Mouse (Mus musculus) CH12.LX (cell line): Measurements from ENCODE around the gene Cd8a. TPM values are rescaled to one million over a fixed set of nuclear protein-coding genes. Genes with fewer than 3 reads are reported as not detected.

Experiments
- DNase-seq: peaks from one replicate; pipeline ENCODE4 v3.0.0-alpha.2; 2013; ENCODE audit errors: extremely low read depth
- H3K27ac ChIP-seq: 2 replicates; pipeline ENCODE4 v1.5.1; 2012; ENCODE audit warnings: low read depth, mild to moderate bottlenecking, control low read depth, moderate library complexity; ENCODE audit not compliant: insufficient read depth
- H3K27me3 ChIP-seq: replicated peaks from 2 replicates; pipeline ENCODE3; 2012; ENCODE audit warnings: inconsistent platforms
- H3K36me3 ChIP-seq, 2 experiments: replicated peaks in 1 of 2; 2 replicates each; pipeline versions ENCODE3 to v1.6.1; 2012; ENCODE audit warnings: inconsistent platforms in 1 of 2, low read length in 1 of 2, mild to moderate bottlenecking in 1 of 2, mixed read lengths in 1 of 2, moderate library complexity in 1 of 2; ENCODE audit not compliant: control insufficient read depth in 1 of 2, insufficient read depth in 1 of 2
- H3K4me1 ChIP-seq, 2 experiments: 2 replicates each; pipeline ENCODE4 v1.6.1; 2012; ENCODE audit warnings: inconsistent platforms in 1 of 2, moderate library complexity in 1 of 2; ENCODE audit not compliant: insufficient read depth in 2 of 2, control insufficient read depth in 1 of 2
- H3K4me2 ChIP-seq: 2 replicates; pipeline ENCODE4 v1.6.1; 2012; ENCODE audit warnings: low read depth, mild to moderate bottlenecking, control low read depth; ENCODE audit not compliant: poor library complexity, insufficient read depth, severe bottlenecking
- H3K4me3 ChIP-seq, 3 experiments: fragments of 150-350 bp in 1 of 3; sonication (generic) in 1 of 3; replicated peaks in 1 of 3; 2 replicates each; pipeline versions ENCODE3 to v1.5.1; 2011 to 2012; ENCODE audit warnings: low read depth in 2 of 3, low read length in 2 of 3, mild to moderate bottlenecking in 2 of 3, moderate library complexity in 2 of 3, control low read depth in 1 of 3, improper control_type of control experiment in 1 of 3, inconsistent platforms in 1 of 3, mixed read lengths in 1 of 3; ENCODE audit not compliant: poor library complexity in 1 of 3
- H3K79me2 ChIP-seq: replicated peaks from 2 replicates; pipeline ENCODE4 v1.6.1; 2012; ENCODE audit warnings: mild to moderate bottlenecking, moderate library complexity; ENCODE audit not compliant: control insufficient read depth, poor library complexity, insufficient read depth, severe bottlenecking; ENCODE audit errors: extremely low read depth
- H3K9ac ChIP-seq: 2 replicates; pipeline ENCODE4 v1.6.1; 2012; ENCODE audit warnings: low read depth, mild to moderate bottlenecking, control low read depth, moderate library complexity; ENCODE audit not compliant: insufficient read depth
- H3K9me3 ChIP-seq: replicated peaks from 2 replicates; pipeline ENCODE3; 2012; ENCODE audit warnings: low read length, inconsistent platforms, mixed read lengths
- CHD1 ChIP-seq: IDR thresholded peaks from 2 replicates; pipeline ENCODE4 v1.6.1; 2012; ENCODE audit warnings: low read depth, low read length, improper control_type of control experiment, inconsistent platforms
- CHD2 ChIP-seq: IDR thresholded peaks from 2 replicates; pipeline ENCODE4 v1.6.1; 2011; ENCODE audit warnings: low read length, improper control_type of control experiment
- CTCF ChIP-seq, 2 experiments: IDR thresholded peaks in 1 of 2; conservative IDR thresholded peaks in 1 of 2; 2 replicates each; pipeline ENCODE4 v1.5.1; 2011 to 2012; ENCODE audit warnings: low read depth in 2 of 2, low read length in 2 of 2, improper control_type of control experiment in 1 of 2, inconsistent platforms in 1 of 2, mild to moderate bottlenecking in 1 of 2, moderate library complexity in 1 of 2
- ELF1 ChIP-seq: IDR thresholded peaks from 2 replicates; pipeline ENCODE4 v1.6.1; 2014; ENCODE audit warnings: low read depth, mild to moderate bottlenecking, inconsistent platforms, low read length, improper control_type of control experiment
- EP300 ChIP-seq: IDR thresholded peaks from 2 replicates; pipeline ENCODE4 v1.6.1; 2011; ENCODE audit warnings: low read length, improper control_type of control experiment
- ETS1 ChIP-seq: conservative IDR thresholded peaks from 2 replicates; pipeline ENCODE4 v1.6.1; 2012; ENCODE audit warnings: low read depth, mild to moderate bottlenecking, inconsistent platforms, low read length, improper control_type of control experiment, moderate library complexity
- GABPA ChIP-seq: IDR thresholded peaks from 2 replicates; pipeline ENCODE4 v1.6.1; 2012; ENCODE audit warnings: low read depth, low read length, improper control_type of control experiment, inconsistent platforms; ENCODE audit not compliant: insufficient replicate concordance
- JUN ChIP-seq: IDR thresholded peaks from 2 replicates; pipeline ENCODE4 v1.6.1; 2011; ENCODE audit warnings: low read depth, mild to moderate bottlenecking, low read length, improper control_type of control experiment, moderate library complexity; ENCODE audit not compliant: insufficient read depth
- KAT2A ChIP-seq: IDR thresholded peaks from 2 replicates; pipeline ENCODE4 v1.6.1; 2012; ENCODE audit warnings: low read length, improper control_type of control experiment, inconsistent platforms; ENCODE audit not compliant: insufficient replicate concordance
- MAX ChIP-seq: IDR thresholded peaks from 2 replicates; pipeline ENCODE4 v1.6.1; 2011; ENCODE audit warnings: low read length, improper control_type of control experiment
- MAZ ChIP-seq: IDR thresholded peaks from 2 replicates; pipeline ENCODE4 v1.6.1; 2012; ENCODE audit warnings: low read depth, mild to moderate bottlenecking, inconsistent platforms, low read length, improper control_type of control experiment, moderate library complexity
- MEF2A ChIP-seq: IDR thresholded peaks from 2 replicates; pipeline ENCODE4 v1.6.1; 2014; ENCODE audit warnings: low read depth, mild to moderate bottlenecking, inconsistent platforms, low read length, improper control_type of control experiment, borderline replicate concordance
- MXI1 ChIP-seq: IDR thresholded peaks from 2 replicates; pipeline ENCODE4 v1.6.1; 2011; ENCODE audit warnings: mild to moderate bottlenecking, low read depth, low read length, improper control_type of control experiment
- NRF1 ChIP-seq: IDR thresholded peaks from 2 replicates; pipeline ENCODE4 v1.6.1; 2014; ENCODE audit warnings: low read depth, mild to moderate bottlenecking, inconsistent platforms, low read length, improper control_type of control experiment, moderate library complexity
- RAD21 ChIP-seq: IDR thresholded peaks from 2 replicates; pipeline ENCODE4 v1.6.1; 2011; ENCODE audit warnings: low read depth, mild to moderate bottlenecking, low read length, improper control_type of control experiment, moderate library complexity
- SMC3 ChIP-seq: IDR thresholded peaks from 2 replicates; pipeline ENCODE4 v1.6.1; 2011; ENCODE audit warnings: low read depth, low read length, improper control_type of control experiment
- USF1 ChIP-seq: IDR thresholded peaks from 2 replicates; pipeline ENCODE4 v1.6.1; 2014; ENCODE audit warnings: low read depth, mild to moderate bottlenecking, inconsistent platforms, low read length, improper control_type of control experiment
- ZC3H11A ChIP-seq: IDR thresholded peaks from 2 replicates; pipeline ENCODE4 v1.6.1; 2012; ENCODE audit warnings: low read depth, mild to moderate bottlenecking, inconsistent platforms, low read length, improper control_type of control experiment
- ZMIZ1 ChIP-seq: IDR thresholded peaks from 2 replicates; pipeline ENCODE4 v1.6.1; 2012; ENCODE audit warnings: low read depth, mild to moderate bottlenecking, inconsistent platforms, low read length, improper control_type of control experiment
- ZNF384 ChIP-seq: IDR thresholded peaks from 2 replicates; pipeline ENCODE4 v1.6.1; 2012; ENCODE audit warnings: low read depth, low read length, improper control_type of control experiment, inconsistent platforms
- dilution Hi-C: fragments of 300-500 bp; cut with MboI; formaldehyde crosslinking; loops from 2 replicates; pipeline ENCODE4 v1.14.3; 2020; ENCODE audit warnings: low sequenced_read_pairs; ENCODE audit not compliant: extremely low pct_unique_long_range_greater_than_20kb, extremely low pct_ligation_motif_present
- in situ Hi-C: fragments of 300-500 bp; cut with MboI; formaldehyde crosslinking; loops from 3 replicates; pipeline ENCODE4 v1.14.3; 2019; ENCODE audit warnings: low sequenced_read_pairs, low pct_ligation_motif_present, low pct_unique_long_range_greater_than_20kb, mixed read lengths
- polyA plus RNA-seq: library from polyadenylated mRNA; unstranded; fragments of >175 nt; gene quantifications from 2 replicates; pipeline ENCODE4 v1.2.1, GENCODE M21; 2012; ENCODE audit warnings: low read depth; ENCODE audit not compliant: insufficient read length
- total RNA-seq, 2 experiments: library from RNA; depleted of rRNA; stranded (reverse); fragments of 300-350 nt in 1 of 2; fragments of >200 nt in 1 of 2; gene quantifications; 2 replicates each; pipeline ENCODE4 v1.2.3; 2012 to 2014

Cd8a gene
- total and polyA plus RNA-seq, 3 experiments = 0.13 to 0.49 TPM; not detected in 1

- no peak overlapping the region for H3K4me3 ChIP-seq
- peaks cover 0 to 13% of the 10 kb centered on the region in 2 experiments; a peak in 2 of 4 replicates for H3K4me1 ChIP-seq
- no peaks in the 10 kb centered on the region for H3K27me3 ChIP-seq
- H3K79me2 ChIP-seq = 0 out of 2 replicates have a peak, but pooled peaks cover 2% of the 10 kb centered on the region
- dilution Hi-C loops = no loop called here
- no peak overlapping the region for H3K4me2 ChIP-seq
- in situ Hi-C loops = no loop called here
- H3K27ac ChIP-seq = no peak overlapping the region
- no peaks in the 10 kb centered on the region for H3K9me3 ChIP-seq
- peak; percentile 48; the same call in 1 of the 2 replicates for TF ChIP-seq ZC3H11A
- no peak for TF ChIP-seq CHD2
- no peak for TF ChIP-seq MEF2A
- no peak for TF ChIP-seq MXI1
- TF ChIP-seq CHD1 = no peak
- TF ChIP-seq RAD21 = peak; percentile 91
- peak; percentile 89 for TF ChIP-seq SMC3
- TF ChIP-seq CTCF (conservative IDR thresholded peaks at IDR 0.05 in 1 of 2, IDR thresholded peaks at IDR 0.05 in 1 of 2; ENCODE audit: low read depth in 2 of 2, low read length in 2 of 2) = peak; percentile 41 to 84
- TF ChIP-seq, all 38 proteins: peak for 4
- Histone ChIP-seq H3K36me3 (peaks cover 25 to 47% of the 10 kb centered on the region in 2 experiments), H3K9ac (no peak overlapping the region)
- peak; percentile 54 for DNase-seq
Observed at GRCm38 (mm10) chr6:71398829-71399609, 25.8 kb downstream of the Cd8a start.

DNA sequence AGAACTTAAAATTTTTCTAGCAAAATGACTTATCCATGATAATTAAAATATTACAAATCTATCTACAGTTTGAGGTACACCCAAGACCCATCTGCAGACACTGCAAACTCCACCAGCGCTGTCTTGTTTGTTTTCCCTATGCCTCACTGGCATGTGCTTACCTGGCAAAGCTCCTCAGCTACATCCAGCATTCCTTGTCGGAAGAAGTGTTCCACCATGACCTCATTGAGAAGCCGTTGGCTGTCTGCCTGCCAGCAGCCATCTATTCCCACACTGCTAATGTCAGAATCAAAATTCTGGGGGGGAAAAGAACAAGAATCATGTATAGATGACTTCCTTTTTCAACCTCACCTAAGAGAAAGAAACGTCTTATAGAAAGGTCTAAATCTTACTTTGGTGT lies 41.4 kb downstream of the Cd8a start:
- in situ Hi-C loops (no loop called here), dilution Hi-C loops (no loop called here)
- DNase-seq = no peak
- TF ChIP-seq EP300 = no peak
- no peak for TF ChIP-seq ZC3H11A
- TF ChIP-seq USF1 = no peak
- TF ChIP-seq MAZ = no peak
- TF ChIP-seq ZMIZ1 = no peak
- TF ChIP-seq MAX = no peak
- H3K9ac ChIP-seq = no peak overlapping the region
- peaks cover 2 to 7% of the 10 kb centered on the region in 2 experiments; a peak in 2 of 4 replicates for H3K4me1 ChIP-seq
- no peaks in the 10 kb centered on the region for H3K27me3 ChIP-seq
- H3K4me2 ChIP-seq = no peak overlapping the region
- H3K4me3 ChIP-seq = no peak overlapping the region
- peaks cover 7 to 38% of the 10 kb centered on the region in 2 experiments for H3K36me3 ChIP-seq
- H3K79me2 ChIP-seq = no peaks in the 10 kb centered on the region
- no peak overlapping the region for H3K27ac ChIP-seq
- no peaks in the 10 kb centered on the region for H3K9me3 ChIP-seq

- DNase-seq = no peak
- no peaks in the 10 kb centered on the region for H3K9me3 ChIP-seq
- no peaks in the 10 kb centered on the region for H3K27me3 ChIP-seq
- H3K79me2 ChIP-seq = no peaks in the 10 kb centered on the region
- no peak overlapping the region for H3K4me2 ChIP-seq
- H3K4me3 ChIP-seq = no peak overlapping the region
- dilution Hi-C loops = no loop called here
- no peak overlapping the region for H3K9ac ChIP-seq
- peaks cover 7 to 42% of the 10 kb centered on the region in 2 experiments for H3K36me3 ChIP-seq
- TF ChIP-seq ZC3H11A (no peak), ELF1 (no peak), ZNF384 (no peak), SMC3 (no peak), GABPA (no peak), NRF1 (no peak), MXI1 (no peak), CHD2 (no peak), CTCF (conservative IDR thresholded peaks at IDR 0.05 in 1 of 2, IDR thresholded peaks at IDR 0.05 in 1 of 2; ENCODE audit: low read depth in 2 of 2, low read length in 2 of 2) (no peak), KAT2A (no peak), CHD1 (no peak), JUN (no peak), ETS1 (no peak)
- TF ChIP-seq, all 38 proteins: peak for 0
- H3K27ac ChIP-seq = no peak overlapping the region
- H3K4me1 ChIP-seq = peaks cover 2 to 7% of the 10 kb centered on the region in 2 experiments; a peak in 2 of 4 replicates
- in situ Hi-C loops = no loop called here
Observed at GRCm38 (mm10) chr6:71415446-71415845, 42.2 kb downstream of the Cd8a start.
